Mouse (Mus musculus) hindbrain, postnatal 0 days (tissue): ENCODE data around the gene Pnliprp2. TPM values are rescaled to one million over a fixed set of nuclear protein-coding genes. Genes with fewer than 3 reads are reported as not detected.

Experiments used
- ATAC-seq: fragments of 200-750 bp; cut with Nextera tagmentation; 2 replicates; pipeline ENCODE4 v1.8.0; 2017; ENCODE audit warnings: mild to moderate bottlenecking, moderate TSS enrichment, moderate library complexity
- DNase-seq: peaks from one replicate; pipeline ENCODE4 v3.0.0-alpha.2; 2015; ENCODE audit warnings: low spot score
- H3K27ac ChIP-seq: fragments of 300-500 bp; sonication (generic); 2 replicates; pipeline ENCODE4 v1.5.1; 2014; ENCODE audit warnings: mild to moderate bottlenecking
- H3K27me3 ChIP-seq: fragments of 300-500 bp; sonication (generic); 2 replicates; pipeline ENCODE4 v1.6.1; 2014; ENCODE audit warnings: low read length, mixed read lengths; ENCODE audit not compliant: insufficient read depth
- H3K36me3 ChIP-seq: fragments of 300-500 bp; sonication (generic); 2 replicates; pipeline ENCODE4 v1.6.1; 2014; ENCODE audit warnings: low read length, mixed read lengths; ENCODE audit not compliant: insufficient read depth
- H3K4me1 ChIP-seq: fragments of 300-500 bp; sonication (generic); 2 replicates; pipeline ENCODE4 v1.6.1; 2014; ENCODE audit warnings: antibody characterized with exemption, low read length, mixed read lengths; ENCODE audit not compliant: insufficient read depth
- H3K4me2 ChIP-seq: fragments of 300-500 bp; sonication (generic); 2 replicates; pipeline ENCODE4 v1.6.1; 2014; ENCODE audit warnings: low read depth, mild to moderate bottlenecking, low read length, moderate library complexity, mixed read lengths
- H3K4me3 ChIP-seq: fragments of 300-500 bp; sonication (generic); 2 replicates; pipeline ENCODE4 v1.5.1; 2014; ENCODE audit warnings: low read length
- H3K9ac ChIP-seq: fragments of 300-500 bp; sonication (generic); replicated peaks from 2 replicates; pipeline ENCODE4 v1.6.1; 2014; ENCODE audit warnings: mild to moderate bottlenecking, low read length, moderate library complexity, mixed read lengths
- H3K9me3 ChIP-seq: fragments of 300-500 bp; sonication (generic); 2 replicates; pipeline ENCODE4 v1.6.1; 2016; ENCODE audit warnings: low read length, mixed read lengths
- CTCF ChIP-seq: IDR thresholded peaks from 2 replicates; pipeline ENCODE4 v1.5.1; 2016; ENCODE audit warnings: antibody characterized with exemption, control low read depth, low read depth
- WGBS: fragments of 180-500 bp; shearing (Covaris S2); extraction: QIAGEN DNeasy Blood & Tissue Kit; methylation state at CpG from one replicate; pipeline ENCODE4 v1.1.7; 2014; 5-methylcytosine and 5-hydroxymethylcytosine counted together
- polyA plus RNA-seq: library from polyadenylated mRNA; unstranded; fragments of >200 nt; fragmentation: Nextera tagmentation; extraction: Ambion mirVana; gene quantifications from 2 replicates; pipeline ENCODE4 v1.2.1, GENCODE M21; 2015
- total RNA-seq: library from RNA; depleted of rRNA; stranded (reverse); fragments of >200 nt; gene quantifications from 2 replicates; pipeline ENCODE4 v1.2.3, GENCODE M21; 2014; rRNA removed

The Pnliprp2 gene
- total RNA-seq (not detected in 2 replicates), polyA plus RNA-seq (not detected in 2 replicates)

DNA sequence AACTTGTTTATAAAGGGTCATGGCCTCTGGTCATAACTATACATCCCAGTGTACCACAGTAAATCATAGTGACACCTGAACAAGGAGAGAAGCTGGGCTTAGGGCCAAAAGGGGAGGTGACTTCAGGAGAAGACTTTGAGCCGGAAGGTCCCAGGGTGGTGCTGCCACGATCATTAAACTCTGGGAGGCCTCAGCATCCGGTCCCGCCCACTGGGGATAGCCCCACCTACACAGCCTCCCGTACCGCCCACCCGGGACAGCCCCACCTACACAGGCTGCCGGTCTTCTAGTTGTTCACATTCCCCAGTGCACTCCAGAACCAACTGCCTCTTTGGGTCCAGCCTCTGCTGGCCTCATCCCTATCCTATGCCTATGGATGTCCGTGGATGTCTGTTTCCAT is at the start of gene Pnliprp2:
Pnliprp2 (plus strand) TSS at position 297 of the 400 bp plus-strand sequence.
- Histone ChIP-seq H3K27ac (no peak within 1 kb of the TSS), H3K36me3 (no peaks in the 10 kb centered on the region), H3K4me1 (no peaks in the 10 kb centered on the region), H3K27me3 (no peaks in the 10 kb centered on the region), H3K4me2 (no peak within 1 kb of the TSS), H3K9me3 (no peaks in the 10 kb centered on the region), H3K9ac (no peak within 1 kb of the TSS), H3K4me3 (no peak within 1 kb of the TSS)
- TF ChIP-seq CTCF = no peak
- DNase-seq = no peak
- WGBS = 67% methylated on average over 9 of the region's 9 CpGs
- ATAC-seq = no peak

DNA sequence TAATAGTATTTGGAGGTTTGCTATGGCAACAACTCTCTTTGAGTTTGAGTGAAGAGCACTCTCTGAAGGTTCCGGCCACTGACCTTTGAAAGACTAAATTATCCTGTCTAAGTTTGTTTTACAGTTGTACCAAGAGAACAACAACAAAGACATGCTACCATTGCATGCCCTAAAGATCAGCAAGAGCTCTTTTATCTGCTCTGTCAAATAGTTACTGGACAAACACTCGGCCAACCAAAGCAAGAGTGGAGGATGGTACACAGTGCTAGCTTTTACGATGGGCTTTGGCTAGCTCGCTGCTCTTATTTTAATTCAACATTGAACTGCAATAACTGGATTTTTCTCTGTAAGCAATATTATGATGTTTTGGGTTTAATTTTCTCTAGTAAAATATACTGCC is 41.6 kb upstream of the Pnliprp2 start:
- TF ChIP-seq CTCF = no peak
- 82% methylated on average over 4 of the region's 4 CpGs for WGBS
- Histone ChIP-seq H3K4me3 (no peak overlapping the region), H3K9ac (no peak overlapping the region), H3K9me3 (no peaks in the 10 kb centered on the region), H3K27ac (no peak overlapping the region), H3K4me2 (no peak overlapping the region), H3K36me3 (no peaks in the 10 kb centered on the region), H3K4me1 (no peaks in the 10 kb centered on the region), H3K27me3 (no peaks in the 10 kb centered on the region)
- ATAC-seq (no peak), DNase-seq (no peak)

DNA sequence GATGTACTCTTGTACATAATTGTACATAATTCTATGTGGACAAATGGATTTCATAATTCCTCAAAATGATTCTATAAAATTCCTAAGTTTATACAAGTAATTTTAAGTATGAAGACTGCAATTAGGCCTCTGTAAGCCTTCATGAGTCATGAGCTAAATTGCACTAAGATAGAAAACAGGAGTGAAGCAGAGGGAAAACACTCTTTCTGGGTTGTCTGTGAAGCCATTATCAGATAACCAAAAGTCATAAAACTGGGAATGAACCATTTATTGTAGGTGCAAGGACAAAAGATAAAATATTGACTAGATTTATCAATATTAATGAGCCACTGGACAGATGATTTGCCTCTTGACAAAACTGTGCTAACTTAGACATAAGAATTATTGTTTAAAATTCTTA is 39.1 kb upstream of the Pnliprp2 start:
- H3K27ac ChIP-seq = no peak overlapping the region
- no peak overlapping the region for H3K4me3 ChIP-seq
- no peaks in the 10 kb centered on the region for H3K27me3 ChIP-seq
- no peak for ATAC-seq
- H3K9me3 ChIP-seq = peaks cover under 1% of the 10 kb centered on the region; the same call in 1 of the 2 replicates
- no peak overlapping the region for H3K9ac ChIP-seq
- no peak for TF ChIP-seq CTCF
- H3K4me2 ChIP-seq = no peak overlapping the region
- no peak for DNase-seq
- no peaks in the 10 kb centered on the region for H3K4me1 ChIP-seq
- H3K36me3 ChIP-seq = no peaks in the 10 kb centered on the region

DNA sequence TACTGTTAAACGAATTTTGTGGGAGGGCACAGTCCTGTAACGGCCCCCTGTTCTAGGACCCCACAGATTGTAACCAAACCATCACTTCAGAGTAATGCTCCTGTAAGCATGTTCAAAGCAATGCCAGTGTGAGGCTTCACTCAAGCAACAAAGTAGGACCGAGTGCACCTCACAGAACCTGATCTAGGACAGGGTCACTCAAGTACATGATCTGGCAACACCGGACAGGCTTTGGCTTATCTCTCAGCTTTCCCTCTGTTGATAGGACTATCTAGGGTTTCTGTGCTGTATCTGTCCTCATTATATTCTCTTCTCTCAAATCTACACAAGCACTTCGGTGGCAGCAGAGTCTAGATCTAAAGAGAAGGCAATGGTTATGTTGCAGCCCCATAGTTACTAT is 33.0 kb upstream of the Pnliprp2 start:
- H3K36me3 ChIP-seq = no peaks in the 10 kb centered on the region
- ATAC-seq (no peak), DNase-seq (no peak)
- no peak overlapping the region for H3K4me2 ChIP-seq
- no peak overlapping the region for H3K9ac ChIP-seq
- no peak for TF ChIP-seq CTCF
- no peak overlapping the region for H3K4me3 ChIP-seq
- no peaks in the 10 kb centered on the region for H3K27me3 ChIP-seq
- no peaks in the 10 kb centered on the region for H3K4me1 ChIP-seq
- H3K27ac ChIP-seq = no peak overlapping the region
- peaks cover 2% of the 10 kb centered on the region; the same call in 1 of the 2 replicates for H3K9me3 ChIP-seq
- 88% methylated on average over 5 of the region's 5 CpGs for WGBS

DNA sequence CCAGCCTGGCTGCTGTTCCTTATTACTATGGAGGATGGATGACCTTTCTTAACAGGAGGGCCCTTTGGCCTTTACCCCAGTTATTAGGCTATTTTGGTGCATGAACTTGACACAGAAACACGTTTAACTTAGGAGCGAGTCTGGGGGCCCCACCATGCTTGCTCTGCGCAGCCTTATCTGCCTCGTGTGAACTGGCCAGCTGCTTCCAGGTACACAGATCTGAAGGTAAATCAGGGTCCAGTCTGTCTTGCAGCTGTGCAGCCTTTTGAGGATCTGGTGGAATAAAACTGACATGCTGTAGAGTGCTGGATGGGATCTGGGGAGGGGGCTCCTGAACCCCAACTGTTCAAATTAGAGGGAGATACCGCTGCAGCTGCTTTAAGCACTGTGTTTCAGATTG is 31.8 kb upstream of the Pnliprp2 start:
- 82% methylated on average over 5 of the region's 5 CpGs for WGBS
- H3K27me3 ChIP-seq = no peaks in the 10 kb centered on the region
- TF ChIP-seq CTCF = no peak
- H3K9ac ChIP-seq = no peak overlapping the region
- peaks cover 2% of the 10 kb centered on the region; the same call in 1 of the 2 replicates for H3K9me3 ChIP-seq
- DNase-seq (no peak), ATAC-seq (no peak)
- no peaks in the 10 kb centered on the region for H3K4me1 ChIP-seq
- H3K4me2 ChIP-seq = no peak overlapping the region
- no peaks in the 10 kb centered on the region for H3K36me3 ChIP-seq
- no peak overlapping the region for H3K4me3 ChIP-seq
- no peak overlapping the region for H3K27ac ChIP-seq

DNA sequence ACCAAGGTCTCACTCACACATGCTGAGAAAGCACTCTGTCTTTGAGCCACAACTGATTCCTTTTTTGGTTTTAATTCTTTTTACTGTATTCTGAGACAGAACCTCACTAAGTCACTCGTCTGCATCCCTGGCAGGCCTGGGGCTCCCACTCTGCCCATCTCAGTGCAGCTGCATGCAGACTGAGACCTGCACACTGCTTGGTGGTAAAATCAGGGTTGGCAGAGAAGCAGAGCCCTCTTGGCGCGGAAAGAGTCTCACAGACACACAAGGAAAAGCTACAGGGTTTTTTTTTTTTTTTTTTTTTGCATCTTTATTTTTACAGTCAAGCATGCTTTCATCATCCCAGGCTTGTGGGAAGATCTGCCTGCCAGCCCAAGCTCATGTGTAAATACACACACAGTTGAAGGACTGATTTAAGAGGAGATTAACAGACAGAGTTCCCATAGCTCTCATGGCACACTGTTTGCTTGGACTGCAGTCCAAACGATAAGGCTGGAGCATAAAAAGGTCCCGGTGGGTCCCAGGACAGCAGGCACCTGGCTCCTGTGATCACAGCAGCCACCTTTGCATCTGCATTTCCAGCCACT is 31.0 kb upstream of the Pnliprp2 start, which contains the start of gene Pnliprp1:
Pnliprp1 (plus strand) TSS at position 443 of the 587 bp plus-strand sequence.
- H3K27ac ChIP-seq = no peak within 1 kb of the TSS
- no peak for DNase-seq
- H3K4me2 ChIP-seq = no peak within 1 kb of the TSS
- no peak within 1 kb of the TSS for H3K4me3 ChIP-seq
- no peaks in the 10 kb centered on the region for H3K36me3 ChIP-seq
- no peaks in the 10 kb centered on the region for H3K4me1 ChIP-seq
- ATAC-seq = no peak
- H3K9me3 ChIP-seq = peaks cover 2% of the 10 kb centered on the region; the same call in 1 of the 2 replicates
- 51% methylated on average over 5 of the region's 5 CpGs for WGBS
- no peak for TF ChIP-seq CTCF
- H3K27me3 ChIP-seq = no peaks in the 10 kb centered on the region
- H3K9ac ChIP-seq = no peak within 1 kb of the TSS

DNA sequence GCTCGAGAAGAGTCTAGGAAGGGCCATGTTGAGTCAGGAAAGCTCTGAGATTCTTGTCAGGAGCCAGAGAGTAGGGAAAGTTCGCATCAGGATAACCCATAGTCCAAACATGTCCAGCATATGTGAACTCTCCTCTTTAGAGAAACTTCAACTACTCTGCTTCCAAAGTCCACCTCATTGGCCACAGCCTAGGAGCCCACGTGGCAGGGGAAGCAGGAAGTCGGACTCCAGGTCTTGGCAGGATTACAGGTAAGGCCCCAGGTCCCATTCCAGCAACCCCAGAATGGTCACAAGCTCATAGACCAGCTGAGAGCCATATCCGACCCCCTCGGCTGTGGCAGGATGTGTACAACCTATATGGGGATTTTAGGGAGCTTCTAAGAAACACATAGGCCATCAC is 26.3 kb upstream of the Pnliprp2 start:
- H3K4me3 ChIP-seq = no peak overlapping the region
- no peak overlapping the region for H3K4me2 ChIP-seq
- no peak overlapping the region for H3K27ac ChIP-seq
- no peaks in the 10 kb centered on the region for H3K4me1 ChIP-seq
- TF ChIP-seq CTCF = no peak
- ATAC-seq (no peak), DNase-seq (no peak)
- no peaks in the 10 kb centered on the region for H3K27me3 ChIP-seq
- whole genome bisulfite sequencing = 78% methylated on average over 6 of the region's 6 CpGs
- no peaks in the 10 kb centered on the region for H3K9me3 ChIP-seq
- no peak overlapping the region for H3K9ac ChIP-seq
- no peaks in the 10 kb centered on the region for H3K36me3 ChIP-seq
